Mouse (Mus musculus) right cerebral cortex, adult 18-20 months (tissue): ENCODE results near the gene Gm20388.

Source experiments
- DNase-seq: peaks from one replicate; pipeline ENCODE4 v3.0.0; 2022; ENCODE audit warnings: mixed read lengths

The Gm20388 gene

GRCm38 (mm10) chr8:120131158-120131557, 220.5 kb downstream of the Gm20388 start:
- no peak for DNase-seq

- no peak for DNase-seq
Measured at GRCm38 (mm10) chr8:120133169-120133568, 222.5 kb downstream of the Gm20388 start.

GRCm38 (mm10) chr8:120135687-120136086, 225.0 kb downstream of the Gm20388 start:
- DNase-seq, result no peak

GRCm38 (mm10) chr8:120136618-120137017, 226.0 kb downstream of the Gm20388 start:
- DNase-seq, result peak; percentile 91

GRCm38 (mm10) chr8:120138958-120139357, 228.3 kb downstream of the Gm20388 start:
- DNase-seq, result no peak

GRCm38 (mm10) chr8:120140769-120141168, 230.1 kb downstream of the Gm20388 start:
- peak; percentile 49 for DNase-seq

GRCm38 (mm10) chr8:120143911-120144651, 233.4 kb downstream of the Gm20388 start:
- peak; percentile 68 for DNase-seq

- peak; percentile 79 for DNase-seq
Measured at GRCm38 (mm10) chr8:120144652-120145301, 234.1 kb downstream of the Gm20388 start.

- no peak for DNase-seq
Measured at GRCm38 (mm10) chr8:120146051-120146450, 235.4 kb downstream of the Gm20388 start.

- no peak for DNase-seq
Measured at GRCm38 (mm10) chr8:120150028-120150427, 239.4 kb downstream of the Gm20388 start.

- no peak for DNase-seq
Measured at GRCm38 (mm10) chr8:120151151-120151550, 240.5 kb downstream of the Gm20388 start.

- DNase-seq, result no peak
Measured at GRCm38 (mm10) chr8:120152636-120153035, 242.0 kb downstream of the Gm20388 start.

- no peak for DNase-seq
Measured at GRCm38 (mm10) chr8:120160366-120160765, 249.7 kb downstream of the Gm20388 start.

GRCm38 (mm10) chr8:120161658-120162403, 251.2 kb downstream of the Gm20388 start:
- DNase-seq, result no peak

GRCm38 (mm10) chr8:120162404-120162752, 251.7 kb downstream of the Gm20388 start:
- no peak for DNase-seq

GRCm38 (mm10) chr8:120163376-120163775, 252.7 kb downstream of the Gm20388 start:
- no peak for DNase-seq

GRCm38 (mm10) chr8:120164026-120164425, 253.4 kb downstream of the Gm20388 start:
- DNase-seq, result no peak

GRCm38 (mm10) chr8:120167136-120167535, 256.5 kb downstream of the Gm20388 start:
- no peak for DNase-seq

GRCm38 (mm10) chr8:120167821-120168220, 257.2 kb downstream of the Gm20388 start:
- peak; percentile 69 for DNase-seq

GRCm38 (mm10) chr8:120169119-120169518, 258.5 kb downstream of the Gm20388 start:
- DNase-seq, result no peak

- no peak for DNase-seq
Measured at GRCm38 (mm10) chr8:120173195-120173594, 262.6 kb downstream of the Gm20388 start.

GRCm38 (mm10) chr8:120174606-120175005, 264.0 kb downstream of the Gm20388 start:
- DNase-seq, result no peak

- DNase-seq, result no peak
Measured at GRCm38 (mm10) chr8:120176605-120177004, 266.0 kb downstream of the Gm20388 start.
